Mouse (Mus musculus) skeletal muscle tissue, adult 2 months (tissue): ENCODE measurements around the gene Itsn1.
A peak's percentile ranks its signal among the peaks of the same experiment; 100 is the strongest.

ENCODE experiments used
- DNase-seq: peaks from one replicate; pipeline ENCODE4 v3.0.0-alpha.2; 2012; ENCODE audit warnings: low read depth, low spot score

Itsn1 gene

GRCm38 (mm10) chr16:91870158-91870582, 141.1 kb downstream of the Itsn1 start:
- peak; percentile 51 for DNase-seq

GRCm38 (mm10) chr16:91871188-91871587, 142.1 kb downstream of the Itsn1 start:
- no peak for DNase-seq

GRCm38 (mm10) chr16:91873695-91874094, 144.6 kb downstream of the Itsn1 start:
- DNase-seq = no peak

GRCm38 (mm10) chr16:91875567-91876344, 146.7 kb downstream of the Itsn1 start:
- DNase-seq = peak; percentile 87

- no peak for DNase-seq
Observed at GRCm38 (mm10) chr16:91876457-91876856, 147.4 kb downstream of the Itsn1 start.

GRCm38 (mm10) chr16:91879101-91879500, 150.0 kb downstream of the Itsn1 start:
- DNase-seq = no peak

- DNase-seq = no peak
Observed at GRCm38 (mm10) chr16:91880869-91881767, 152.0 kb downstream of the Itsn1 start.

- no peak for DNase-seq
Observed at GRCm38 (mm10) chr16:91882168-91882859, 153.2 kb downstream of the Itsn1 start.

GRCm38 (mm10) chr16:91883636-91884035, 154.6 kb downstream of the Itsn1 start:
- DNase-seq = no peak

- no peak for DNase-seq
Observed at GRCm38 (mm10) chr16:91884196-91884595, 155.1 kb downstream of the Itsn1 start.

GRCm38 (mm10) chr16:91885389-91886122, 156.5 kb downstream of the Itsn1 start:
- DNase-seq = no peak

- no peak for DNase-seq
Observed at GRCm38 (mm10) chr16:91888368-91888767, 159.3 kb downstream of the Itsn1 start.

- peak; percentile 36 for DNase-seq
Observed at GRCm38 (mm10) chr16:91889831-91890230, 160.8 kb downstream of the Itsn1 start.

- DNase-seq = no peak
Observed at GRCm38 (mm10) chr16:91891218-91891617, 162.1 kb downstream of the Itsn1 start.

- DNase-seq = no peak
Observed at GRCm38 (mm10) chr16:91896426-91896830, 167.3 kb downstream of the Itsn1 start.

- DNase-seq = peak; percentile 60
Observed at GRCm38 (mm10) chr16:91898850-91899848, 170.1 kb downstream of the Itsn1 start.

GRCm38 (mm10) chr16:91900274-91900673, 171.2 kb downstream of the Itsn1 start:
- DNase-seq = no peak

GRCm38 (mm10) chr16:91903801-91904506, 174.9 kb downstream of the Itsn1 start:
- no peak for DNase-seq

- no peak for DNase-seq
Observed at GRCm38 (mm10) chr16:91905127-91905860, 176.2 kb downstream of the Itsn1 start.
